Mouse (Mus musculus) erythroblast, embryonic 14.5 days (primary cell): ENCODE measurements around the gene Wnt6.

Experiments used
- GATA1 ChIP-seq: IDR thresholded peaks from 2 replicates; pipeline ENCODE4 v1.6.1; 2012; ENCODE audit warnings: low read length, inconsistent platforms, mixed read lengths
- TAL1 ChIP-seq: IDR thresholded peaks from 3 replicates; pipeline ENCODE4 v1.6.1; 2012; ENCODE audit warnings: low read length, inconsistent platforms, mixed read lengths

DNA sequence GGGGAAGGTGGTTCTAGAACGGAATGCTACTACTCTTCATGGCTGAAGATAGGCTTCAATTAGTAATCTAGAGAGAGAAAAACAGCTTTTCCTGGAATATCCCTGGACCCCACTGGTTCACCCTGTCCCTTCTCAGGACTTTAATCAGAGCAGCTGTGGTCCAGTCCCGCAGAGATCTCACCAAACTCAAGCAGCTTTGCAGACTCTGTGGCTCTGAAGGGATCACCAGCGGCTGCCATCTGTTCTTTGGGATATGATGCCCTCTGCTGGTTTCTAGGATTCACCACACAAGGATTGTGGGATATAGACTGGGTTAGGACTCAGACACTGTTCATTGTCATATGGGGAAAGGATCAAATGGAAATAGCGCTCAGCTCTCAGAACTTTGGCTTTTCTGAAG lies 11.9 kb upstream of the Wnt6 start:
- TF ChIP-seq TAL1 = no peak
- TF ChIP-seq GATA1 = no peak
